Mouse (Mus musculus) cerebellum, adult 2 months (tissue): Measurements from ENCODE around the gene Aven.

Experiments
- CTCF ChIP-seq: fragments of 200-500 bp; IDR thresholded peaks from 2 replicates; pipeline ENCODE4 v1.5.1; 2011; ENCODE audit warnings: low read depth, mild to moderate bottlenecking, control low read depth, low read length, moderate library complexity, borderline replicate concordance; ENCODE audit not compliant: insufficient read depth
- POLR2A ChIP-seq: fragments of 200-500 bp; IDR thresholded peaks from 2 replicates; pipeline ENCODE4 v1.6.1; 2011; ENCODE audit warnings: low read length, control low read depth, borderline replicate concordance; ENCODE audit not compliant: insufficient read depth

DNA sequence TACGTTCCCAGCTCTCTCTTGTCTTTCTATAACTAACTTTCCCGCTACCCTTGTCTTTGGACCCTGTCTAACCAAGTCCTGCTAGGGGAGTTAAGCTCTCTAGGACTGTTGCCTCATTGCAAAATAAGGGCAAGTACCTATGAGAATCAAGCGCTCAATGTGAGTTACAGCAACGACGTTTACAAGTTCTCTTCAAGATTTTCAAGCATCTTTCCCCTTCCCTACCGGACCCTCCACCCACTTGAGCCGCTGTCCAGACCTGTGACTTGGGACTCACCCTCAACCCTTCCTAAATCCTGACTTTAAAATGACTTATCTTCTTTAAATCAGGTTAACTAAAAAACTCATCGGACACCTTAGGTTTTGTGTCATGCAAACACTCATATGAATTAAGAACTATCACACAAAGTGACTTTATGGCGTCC is 321 bp upstream of the Aven start:
- no peak for TF ChIP-seq CTCF
- no peak for TF ChIP-seq POLR2A
